Mouse (Mus musculus) heart, embryonic 10.5 days (tissue): Measurements from ENCODE around the gene Rab8b. TPM values are rescaled to one million over a fixed set of nuclear protein-coding genes. Genes with fewer than 3 reads are reported as not detected.
"Not testable (repeated sequence)": the region's sequence is repeated elsewhere in the genome, so short reads cannot be mapped to it uniquely, and the experiment has no call there.

Experiments
- DNase-seq: peaks from one replicate; pipeline ENCODE4 v3.0.0-alpha.2; 2017; ENCODE audit warnings: low spot score
- H3K27ac ChIP-seq: fragments of 300-500 bp; sonication (generic); 2 replicates; pipeline ENCODE4 v1.5.1; 2016; ENCODE audit warnings: mild to moderate bottlenecking
- H3K27me3 ChIP-seq: fragments of 300-500 bp; sonication (generic); 2 replicates; pipeline ENCODE4 v1.6.1; 2016; ENCODE audit warnings: mild to moderate bottlenecking; ENCODE audit not compliant: poor library complexity, insufficient read depth, severe bottlenecking
- H3K36me3 ChIP-seq: fragments of 300-500 bp; sonication (generic); 2 replicates; pipeline ENCODE4 v1.6.1; 2016; ENCODE audit warnings: mild to moderate bottlenecking, moderate library complexity
- H3K4me1 ChIP-seq: fragments of 300-500 bp; sonication (generic); 2 replicates; pipeline ENCODE4 v1.6.1; 2016; ENCODE audit warnings: mild to moderate bottlenecking
- H3K4me3 ChIP-seq: fragments of 300-500 bp; sonication (generic); 2 replicates; pipeline ENCODE4 v1.5.1; 2016; ENCODE audit warnings: mild to moderate bottlenecking, moderate library complexity
- H3K9me3 ChIP-seq: fragments of 300-500 bp; sonication (generic); 2 replicates; pipeline ENCODE4 v1.6.1; 2016; ENCODE audit warnings: mild to moderate bottlenecking, moderate library complexity
- WGBS: fragments of 180-500 bp; shearing (Covaris S2); methylation state at CpG from one replicate; pipeline ENCODE4 v1.1.7; 2016; 5-methylcytosine and 5-hydroxymethylcytosine counted together
- polyA plus RNA-seq: library from polyadenylated mRNA; unstranded; fragments of >200 nt; fragmentation: Nextera tagmentation; extraction: Ambion mirVana; gene quantifications from 2 replicates; pipeline ENCODE4 v1.2.1, GENCODE M21; 2016

The Rab8b gene
- polyA plus RNA-seq, 1 experiment from 2014 or later: 21.1 TPM

- WGBS: 78% methylated on average over 1 of the region's 1 CpGs
- Histone ChIP-seq H3K36me3 (no peaks in the 10 kb centered on the region), H3K27ac (no peak overlapping the region), H3K27me3 (no peaks in the 10 kb centered on the region), H3K9me3 (no peaks in the 10 kb centered on the region), H3K4me3 (no peak overlapping the region), H3K4me1 (peaks cover 27% of the 10 kb centered on the region)
- DNase-seq: no peak
These were observed 25.1 kb downstream of the Rab8b start for GRCm38 (mm10) chr9:66894421-66894820.

- not testable (repeated sequence) for DNase-seq, H3K9me3 ChIP-seq, H3K4me3 ChIP-seq, H3K36me3 ChIP-seq, H3K27me3 ChIP-seq, H3K27ac ChIP-seq
- H3K4me1 ChIP-seq: peaks cover 17% of the 10 kb centered on the region
- WGBS: 91% methylated on average over 4 of the region's 4 CpGs
These were observed 27.0 kb downstream of the Rab8b start for GRCm38 (mm10) chr9:66892456-66892855.

- Histone ChIP-seq H3K36me3 (no peaks in the 10 kb centered on the region), H3K9me3 (no peaks in the 10 kb centered on the region), H3K27ac (no peak overlapping the region), H3K27me3 (no peaks in the 10 kb centered on the region), H3K4me3 (no peak overlapping the region), H3K4me1 (peaks cover 14% of the 10 kb centered on the region)
- no peak for DNase-seq
- WGBS: 63% methylated on average over 6 of the region's 6 CpGs
These were observed 31.4 kb downstream of the Rab8b start for GRCm38 (mm10) chr9:66887960-66888610.

GRCm38 (mm10) chr9:66887301-66887902, 32.1 kb downstream of the Rab8b start:
- no peaks in the 10 kb centered on the region for H3K36me3 ChIP-seq
- WGBS: 68% methylated on average over 8 of the region's 8 CpGs
- H3K4me3 ChIP-seq: no peak overlapping the region
- no peak overlapping the region for H3K27ac ChIP-seq
- H3K27me3 ChIP-seq: no peaks in the 10 kb centered on the region
- no peaks in the 10 kb centered on the region for H3K9me3 ChIP-seq
- H3K4me1 ChIP-seq: peaks cover 15% of the 10 kb centered on the region
- DNase-seq: no peak

- Histone ChIP-seq H3K4me1 (peaks cover 18% of the 10 kb centered on the region), H3K27ac (no peak overlapping the region), H3K27me3 (no peaks in the 10 kb centered on the region), H3K4me3 (no peak overlapping the region), H3K36me3 (no peaks in the 10 kb centered on the region), H3K9me3 (no peaks in the 10 kb centered on the region)
- WGBS: 79% methylated on average over 6 of the region's 6 CpGs
- no peak for DNase-seq
These were observed 32.7 kb downstream of the Rab8b start for GRCm38 (mm10) chr9:66886818-66887217.

- H3K27me3 ChIP-seq: no peaks in the 10 kb centered on the region
These were observed 33.1 kb downstream of the Rab8b start for GRCm38 (mm10) chr9:66886366-66886765.

GRCm38 (mm10) chr9:66884609-66885008, 34.9 kb downstream of the Rab8b start:
- Histone ChIP-seq H3K4me1 (peaks cover 18% of the 10 kb centered on the region), H3K27me3 (no peaks in the 10 kb centered on the region), H3K9me3 (no peaks in the 10 kb centered on the region), H3K4me3 (no peak overlapping the region), H3K27ac (no peak overlapping the region), H3K36me3 (no peaks in the 10 kb centered on the region)
- DNase-seq: no peak
- WGBS: 73% methylated on average over 2 of the region's 2 CpGs

More at GRCm38 (mm10) chr9:66886366-66886765, 33.1 kb downstream of the Rab8b start:
- H3K4me3 ChIP-seq: no peak overlapping the region
- 26% methylated on average over 3 of the region's 3 CpGs for WGBS
- no peak for DNase-seq
- H3K4me1 ChIP-seq: peaks cover 18% of the 10 kb centered on the region
- H3K9me3 ChIP-seq: no peaks in the 10 kb centered on the region
- no peaks in the 10 kb centered on the region for H3K36me3 ChIP-seq
- H3K27ac ChIP-seq: no peak overlapping the region

- no peak overlapping the region for H3K27ac ChIP-seq
- no peak overlapping the region for H3K4me3 ChIP-seq
- no peaks in the 10 kb centered on the region for H3K27me3 ChIP-seq
- H3K36me3 ChIP-seq: 0 out of 2 replicates have a peak, but pooled peaks cover 1% of the 10 kb centered on the region
- no peak for DNase-seq
- 85% methylated on average over 5 of the region's 5 CpGs for WGBS
- H3K9me3 ChIP-seq: no peaks in the 10 kb centered on the region
- H3K4me1 ChIP-seq: peaks cover 18% of the 10 kb centered on the region
These were observed 36.0 kb downstream of the Rab8b start for GRCm38 (mm10) chr9:66883500-66883899.

- 71% methylated on average over 8 of the region's 8 CpGs for WGBS
These were observed 37.1 kb downstream of the Rab8b start for GRCm38 (mm10) chr9:66882406-66882821.

GRCm38 (mm10) chr9:66881858-66882257, 37.6 kb downstream of the Rab8b start:
- Histone ChIP-seq H3K4me1 (peaks cover 13% of the 10 kb centered on the region), H3K36me3 (0 out of 2 replicates have a peak, but pooled peaks cover 4% of the 10 kb centered on the region), H3K27ac (no peak overlapping the region), H3K9me3 (no peaks in the 10 kb centered on the region), H3K4me3 (no peak overlapping the region), H3K27me3 (no peaks in the 10 kb centered on the region)
- 77% methylated on average over 3 of the region's 3 CpGs for WGBS
- DNase-seq: no peak

More at GRCm38 (mm10) chr9:66882406-66882821, 37.1 kb downstream of the Rab8b start:
- Histone ChIP-seq H3K4me3 (no peak overlapping the region), H3K27ac (no peak overlapping the region), H3K4me1 (peaks cover 18% of the 10 kb centered on the region), H3K36me3 (0 out of 2 replicates have a peak, but pooled peaks cover 4% of the 10 kb centered on the region), H3K27me3 (no peaks in the 10 kb centered on the region), H3K9me3 (no peaks in the 10 kb centered on the region)
- DNase-seq: no peak

- 0 out of 2 replicates have a peak, but pooled peaks cover 4% of the 10 kb centered on the region for H3K36me3 ChIP-seq
- peaks cover 5% of the 10 kb centered on the region; the same call in 1 of the 2 replicates for H3K4me1 ChIP-seq
- 80% methylated on average over 2 of the region's 2 CpGs for WGBS
- no peak overlapping the region for H3K27ac ChIP-seq
- H3K4me3 ChIP-seq: no peak overlapping the region
- no peaks in the 10 kb centered on the region for H3K27me3 ChIP-seq
- H3K9me3 ChIP-seq: no peaks in the 10 kb centered on the region
- no peak for DNase-seq
These were observed 38.7 kb downstream of the Rab8b start for GRCm38 (mm10) chr9:66880752-66881151.

GRCm38 (mm10) chr9:66879486-66879885, 40.0 kb downstream of the Rab8b start:
- Histone ChIP-seq H3K27ac (no peak overlapping the region), H3K9me3 (no peaks in the 10 kb centered on the region), H3K4me1 (peaks cover 5% of the 10 kb centered on the region; the same call in 1 of the 2 replicates), H3K27me3 (no peaks in the 10 kb centered on the region), H3K4me3 (no peak overlapping the region), H3K36me3 (peaks cover 11% of the 10 kb centered on the region; the same call in 1 of the 2 replicates)
- DNase-seq: no peak
- 88% methylated on average over 6 of the region's 6 CpGs for WGBS

- Histone ChIP-seq H3K4me3 (no peak overlapping the region), H3K27ac (no peak overlapping the region), H3K36me3 (peaks cover 14% of the 10 kb centered on the region; the same call in 1 of the 2 replicates), H3K4me1 (peaks cover 5% of the 10 kb centered on the region; the same call in 1 of the 2 replicates), H3K27me3 (no peaks in the 10 kb centered on the region), H3K9me3 (no peaks in the 10 kb centered on the region)
- DNase-seq: no peak
- 89% methylated on average over 3 of the region's 3 CpGs for WGBS
These were observed 40.6 kb downstream of the Rab8b start for GRCm38 (mm10) chr9:66878899-66879298.
